Mouse (Mus musculus): Measurements from ENCODE around the gene Esp38.
"Not testable (repeated sequence)": the region's sequence is repeated elsewhere in the genome, so short reads cannot be mapped to it uniquely, and the experiment has no call there.

The Esp38 gene

DNA sequence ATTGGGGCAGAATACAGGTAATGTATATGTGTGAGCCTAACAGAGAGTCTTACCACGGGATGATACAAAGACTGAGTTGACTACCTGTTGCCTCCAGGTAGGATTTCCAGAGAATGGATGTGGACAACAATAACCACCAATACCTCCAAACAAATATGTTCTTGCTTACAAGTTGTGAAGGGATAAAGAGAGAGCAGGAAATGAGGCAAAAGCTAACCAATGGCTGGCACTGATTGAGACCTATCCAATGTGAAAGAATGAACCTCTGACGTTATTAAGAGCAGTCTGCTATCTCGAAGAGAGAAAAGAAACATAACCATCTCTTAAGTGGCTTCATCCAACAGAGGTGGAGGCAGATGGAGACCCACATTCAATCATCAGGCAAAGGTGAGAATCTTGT is at the start of gene Esp38:
Esp38 (plus strand) TSS at position 301 of the 400 bp plus-strand sequence.
- no peak for DNase-seq

DNA sequence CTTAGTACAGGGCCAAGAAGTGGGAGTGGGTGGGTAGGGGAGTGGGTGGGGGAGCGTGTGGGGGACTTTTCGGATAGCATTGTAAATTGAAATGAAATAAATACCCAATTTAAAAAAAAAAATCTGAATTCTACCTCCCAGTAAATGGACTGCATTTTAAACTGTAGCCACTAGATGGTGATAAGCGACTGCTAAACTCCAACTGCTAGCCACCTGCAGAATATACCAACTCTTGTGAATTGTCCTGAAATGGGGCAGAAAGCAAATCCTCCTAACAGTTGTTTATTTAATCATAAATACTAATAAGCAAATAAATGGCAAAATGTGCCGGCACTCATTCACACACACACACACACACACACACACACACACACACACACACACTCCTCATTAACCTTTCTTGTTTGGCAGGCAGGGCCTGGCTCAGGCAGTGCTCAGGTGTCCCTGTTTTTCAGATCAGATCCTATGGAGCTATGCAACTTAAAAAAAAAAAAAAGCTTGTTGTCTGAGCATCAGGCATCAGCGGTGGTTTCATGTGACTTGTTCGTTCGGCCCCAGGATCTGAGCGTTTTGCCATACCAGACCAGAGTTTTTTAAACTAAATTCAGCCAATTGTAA is 47.3 kb upstream of the Esp38 start:
- DNase-seq, result not testable (repeated sequence)

Measured in thymus, postnatal 25 days (tissue).